Mouse (Mus musculus) gastrocnemius, adult 2 months (tissue): ENCODE measurements around the gene H2-K1. TPM values are rescaled to one million over a fixed set of nuclear protein-coding genes. Genes with fewer than 3 reads are reported as not detected.
"Not testable (repeated sequence)": the region's sequence is repeated elsewhere in the genome, so short reads cannot be mapped to it uniquely, and the experiment has no call there.

Experiments used
- DNase-seq: peaks from one replicate; pipeline ENCODE4 v3.0.0; 2022
- H3K27ac ChIP-seq: fragments of 200-600 bp; 2 replicates; pipeline ENCODE4 v1.8.1; 2022; ENCODE audit warnings: mild to moderate bottlenecking
- H3K4me3 ChIP-seq: fragments of 200-600 bp; 2 replicates; pipeline ENCODE4 v1.8.1; 2022; ENCODE audit warnings: mild to moderate bottlenecking, moderate library complexity
- CTCF ChIP-seq: fragments of 200-600 bp; IDR thresholded peaks from 2 replicates; pipeline ENCODE4 v1.8.1; 2022; ENCODE audit warnings: antibody characterized with exemption, mild to moderate bottlenecking, moderate library complexity
- intact Hi-C: fragments of 180-260 bp; cut with DNase I; formaldehyde crosslinking; loops from one replicate; pipeline ENCODE4 v1.15.1; 2025
- microRNA-seq: library from miRNA; unstranded; fragments of <30 nt; microRNA quantifications from one replicate; pipeline ENCODE4 v1.2.0, GENCODE M21; 2021
- total RNA-seq, 2 experiments: library from RNA; stranded (reverse); gene quantifications; 2 replicates each; pipeline ENCODE4 v1.2.3; 2021

The H2-K1 gene
- total RNA-seq, 2 experiments from 2014 or later = 28.2 to 41.1 TPM

DNA sequence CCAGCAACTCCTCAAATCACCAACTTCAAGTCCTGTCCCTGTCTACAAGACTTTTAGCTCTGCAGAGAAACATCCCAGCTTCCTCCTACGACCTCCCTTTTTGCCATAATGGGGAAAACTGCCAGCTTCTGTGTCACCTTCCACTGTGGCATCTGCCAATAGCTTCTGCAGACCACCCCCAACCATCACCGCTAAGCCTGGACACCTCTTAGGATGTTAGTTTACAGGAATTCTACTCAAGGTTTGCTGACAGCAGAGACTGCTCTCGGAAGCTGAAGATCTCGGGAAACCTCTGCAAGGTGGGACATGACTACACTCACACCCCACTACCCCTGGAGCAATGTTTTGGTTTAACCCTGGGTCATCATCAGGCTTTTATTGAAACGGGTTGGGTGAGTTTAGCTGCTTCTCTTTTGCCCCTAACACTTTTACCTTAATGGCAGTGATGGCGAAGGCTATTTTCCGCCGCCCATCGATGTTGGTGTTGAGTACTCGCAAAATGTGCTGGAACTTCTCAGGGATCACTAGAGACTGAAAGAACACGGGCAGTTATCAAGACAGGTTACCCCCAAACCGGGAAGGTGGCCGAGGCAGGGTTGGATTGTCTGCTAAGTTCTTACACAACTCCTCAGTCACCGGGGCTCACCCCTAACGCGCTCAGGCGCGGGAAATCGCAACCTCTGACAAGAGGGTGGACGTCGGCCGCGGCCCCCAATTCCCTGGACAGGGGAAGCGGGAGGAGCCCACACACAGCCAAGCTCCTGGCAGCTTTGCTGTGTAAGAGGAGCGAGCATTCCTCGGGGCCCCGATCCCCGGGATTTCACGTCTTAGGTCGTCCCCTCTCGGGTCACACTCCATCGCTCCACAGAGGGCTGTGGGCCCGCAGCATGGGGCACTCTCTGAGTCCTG, 45.2 kb downstream of the H2-K1 start:
- peak; percentile 66 for DNase-seq
- TF ChIP-seq CTCF = no peak
- intact Hi-C loops = loop anchor here (2.0 to 5.0 kb wide), 2 partner anchors 14 to 67 kb away; partner anchors contain the start of genes Pfdn6, Ring1 and Wdr46

DNA sequence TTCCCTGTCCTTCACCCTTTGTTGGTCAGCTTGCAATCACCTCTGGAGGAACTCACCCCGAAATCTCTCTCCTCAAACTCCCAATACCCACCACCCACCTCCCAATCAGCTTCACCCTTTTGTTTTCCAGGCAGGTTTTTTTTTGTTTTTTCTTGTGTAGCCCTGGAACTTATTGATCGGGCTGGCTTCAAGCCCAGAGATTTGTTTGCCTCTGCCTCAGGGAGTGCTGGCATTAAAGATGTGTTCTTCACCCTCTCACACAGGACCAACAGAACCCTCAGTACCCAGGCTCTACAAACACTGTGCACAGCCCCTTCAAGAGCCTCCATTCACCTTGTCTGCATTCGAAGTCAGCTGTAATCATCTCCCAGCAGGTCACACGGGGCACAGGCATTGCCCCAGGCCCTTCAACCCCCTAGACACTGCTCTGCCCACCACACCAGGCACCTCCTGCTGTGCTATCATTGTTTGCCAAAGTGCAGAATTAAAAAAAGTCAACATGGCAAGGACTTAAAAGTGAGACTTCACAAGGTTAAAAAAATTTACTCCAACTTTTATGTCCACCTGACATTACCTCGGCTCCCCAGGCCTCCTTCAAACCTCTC, 46.1 kb downstream of the H2-K1 start:
- intact Hi-C loops = loop anchor here (2.0 kb wide), 1 partner anchor 13 kb away; the partner anchor contains the start of genes Pfdn6 and Wdr46
- no peak for DNase-seq
- Histone ChIP-seq H3K4me3 (peak overlapping the region; percentile 92), H3K27ac (peak overlapping the region; percentile 98)
- TF ChIP-seq CTCF = no peak

More for the DNA sequence above, 45.2 kb downstream of the H2-K1 start:
- peak overlapping the region; percentile 98 for H3K27ac ChIP-seq
- H3K4me3 ChIP-seq = peak overlapping the region; percentile 92

DNA sequence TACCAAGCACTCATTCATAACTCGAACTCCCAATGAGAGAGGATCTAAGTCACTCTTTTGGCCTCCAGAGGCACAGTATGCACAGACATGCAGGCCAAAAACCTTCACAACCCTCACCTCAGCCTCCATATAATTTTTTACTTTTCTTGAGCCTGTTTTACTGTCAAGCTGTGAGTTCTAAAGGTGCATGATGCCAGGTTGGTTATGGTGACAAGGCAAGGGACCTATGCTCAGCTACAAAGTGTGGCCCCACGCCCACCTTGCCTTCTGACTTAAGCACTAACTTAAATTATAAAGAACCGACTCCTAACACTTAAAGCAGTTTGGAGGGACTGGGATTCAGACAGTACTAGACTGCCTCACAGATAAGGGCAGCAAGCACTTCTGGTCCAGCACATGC, 46.8 kb downstream of the H2-K1 start:
- intact Hi-C loops = no loop called here
- H3K4me3 ChIP-seq = no peak overlapping the region
- DNase-seq = no peak
- no peak for TF ChIP-seq CTCF
- H3K27ac ChIP-seq = no peak overlapping the region

DNA sequence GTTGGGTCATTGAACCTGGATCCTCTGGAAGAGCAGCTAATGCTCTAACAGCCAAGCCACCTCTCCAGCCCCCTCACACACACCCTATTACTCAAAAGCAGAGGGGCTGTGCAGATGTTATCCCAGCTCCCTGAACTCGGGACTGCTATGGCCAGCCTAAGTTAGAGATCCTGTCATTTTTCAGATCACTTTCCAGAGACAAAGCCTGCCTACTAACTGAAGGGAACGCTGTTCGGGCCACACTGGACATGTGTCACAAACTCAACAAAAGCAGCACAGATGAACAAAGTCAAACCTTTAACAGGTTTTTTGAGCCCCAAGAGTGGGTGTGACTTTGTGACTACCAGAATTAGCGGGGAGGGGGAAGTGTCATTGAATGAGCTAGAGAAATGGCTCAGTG, 47.3 kb downstream of the H2-K1 start:
- TF ChIP-seq CTCF = no peak
- Histone ChIP-seq H3K4me3 (no peak overlapping the region), H3K27ac (no peak overlapping the region)
- no peak for DNase-seq
- intact Hi-C loops = no loop called here

DNA sequence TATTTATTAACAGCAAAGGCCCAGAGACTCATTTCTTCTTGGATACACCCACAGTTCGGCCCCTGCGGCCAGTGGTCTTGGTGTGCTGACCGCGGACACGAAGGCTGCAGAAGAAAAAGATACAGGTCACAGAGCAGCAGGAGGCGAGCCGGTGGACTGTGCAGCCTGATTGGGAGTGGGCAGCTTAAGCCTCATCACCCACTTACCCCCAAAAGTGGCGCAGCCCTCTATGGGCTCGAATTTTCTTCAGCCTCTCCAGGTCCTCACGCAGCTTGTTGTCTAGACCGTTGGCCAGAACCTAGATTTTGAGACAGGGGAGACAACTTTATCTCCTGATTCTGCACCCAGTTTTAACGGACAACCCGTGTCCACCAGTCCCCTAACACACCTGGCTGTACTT, 48.1 kb downstream of the H2-K1 start:
- intact Hi-C loops, DNase-seq, H3K27ac ChIP-seq: not testable (repeated sequence)
- peak overlapping the region; percentile 73 for H3K4me3 ChIP-seq

DNA sequence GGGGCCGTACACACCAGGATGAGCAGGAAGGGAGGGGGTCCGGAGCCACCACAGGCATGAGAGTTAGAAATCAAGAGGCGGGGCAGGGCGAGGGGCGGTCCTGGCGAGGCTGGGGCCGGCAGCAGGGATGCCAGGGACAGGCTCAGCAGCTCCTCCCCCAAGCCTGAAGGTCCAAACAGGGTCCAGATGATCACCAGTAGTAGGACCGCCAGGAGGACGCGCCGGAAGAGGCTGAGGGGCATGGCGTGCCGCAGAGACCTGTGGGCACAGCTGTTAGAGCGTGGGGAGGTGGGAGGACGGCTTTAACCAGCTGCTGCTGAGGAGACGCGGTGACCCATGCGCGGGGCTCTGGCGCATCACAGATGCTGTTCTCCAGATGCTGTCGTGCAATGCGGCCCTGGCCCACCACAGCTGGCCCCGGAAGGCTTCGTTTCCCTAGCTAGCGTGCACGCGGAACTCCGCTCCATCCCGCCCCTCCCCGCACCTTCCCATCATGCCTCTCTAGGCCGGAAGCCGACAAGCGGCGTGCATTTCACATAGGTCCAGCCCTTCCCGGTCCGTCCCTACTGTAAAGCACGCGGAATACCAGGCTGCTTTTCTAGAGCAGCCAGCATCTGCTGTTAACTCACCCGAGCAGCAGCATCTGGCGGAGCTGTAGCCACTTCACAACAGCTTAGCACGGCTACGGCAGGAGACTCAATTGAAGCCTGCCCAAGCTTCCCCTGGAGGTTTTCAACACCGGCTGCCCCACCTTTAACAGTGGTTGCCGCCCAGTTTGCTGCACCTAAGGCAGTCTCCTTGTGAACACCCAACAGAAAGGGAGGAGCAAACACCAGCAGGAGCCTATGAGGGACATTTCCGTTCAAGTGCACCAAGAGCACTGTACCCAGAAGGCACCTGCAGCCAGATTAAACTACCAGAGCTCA, 48.9 kb downstream of the H2-K1 start, which contains the start of gene B3galt4:
Gene B3galt4, minus strand, starts transcription at position 468 of the 926 bp plus-strand sequence.
- TF ChIP-seq CTCF = no peak
- peak within 1 kb of the TSS; percentile 85 for H3K27ac ChIP-seq
- H3K4me3 ChIP-seq = peak within 1 kb of the TSS; percentile 73
- intact Hi-C loops = no loop called here
- peak; percentile 83 for DNase-seq

DNA sequence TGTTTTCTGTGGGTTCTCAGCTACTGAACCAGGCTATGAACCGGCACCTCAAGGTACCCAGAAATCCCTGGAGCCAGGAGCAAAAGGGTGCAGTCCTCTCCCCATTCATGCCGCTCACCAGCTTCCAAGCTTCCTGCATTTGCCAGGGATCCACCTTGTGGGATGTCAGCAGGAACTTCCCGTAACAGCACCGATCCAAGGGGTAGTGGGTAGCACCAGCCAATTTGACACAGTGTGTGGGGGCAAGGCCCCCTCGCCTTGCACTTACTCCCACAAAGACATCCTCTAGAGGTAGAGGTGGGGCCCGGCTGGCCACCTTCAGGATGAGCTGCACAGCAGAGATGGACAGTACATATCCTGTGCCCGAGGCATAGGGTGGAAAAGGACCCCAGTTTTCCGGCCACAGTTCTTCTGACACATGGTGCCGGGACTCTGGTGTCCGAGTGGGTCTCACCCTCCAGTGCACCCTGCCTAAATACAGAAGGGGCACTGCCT, 50.0 kb downstream of the H2-K1 start:
- H3K4me3 ChIP-seq = peak overlapping the region; percentile 73

DNA sequence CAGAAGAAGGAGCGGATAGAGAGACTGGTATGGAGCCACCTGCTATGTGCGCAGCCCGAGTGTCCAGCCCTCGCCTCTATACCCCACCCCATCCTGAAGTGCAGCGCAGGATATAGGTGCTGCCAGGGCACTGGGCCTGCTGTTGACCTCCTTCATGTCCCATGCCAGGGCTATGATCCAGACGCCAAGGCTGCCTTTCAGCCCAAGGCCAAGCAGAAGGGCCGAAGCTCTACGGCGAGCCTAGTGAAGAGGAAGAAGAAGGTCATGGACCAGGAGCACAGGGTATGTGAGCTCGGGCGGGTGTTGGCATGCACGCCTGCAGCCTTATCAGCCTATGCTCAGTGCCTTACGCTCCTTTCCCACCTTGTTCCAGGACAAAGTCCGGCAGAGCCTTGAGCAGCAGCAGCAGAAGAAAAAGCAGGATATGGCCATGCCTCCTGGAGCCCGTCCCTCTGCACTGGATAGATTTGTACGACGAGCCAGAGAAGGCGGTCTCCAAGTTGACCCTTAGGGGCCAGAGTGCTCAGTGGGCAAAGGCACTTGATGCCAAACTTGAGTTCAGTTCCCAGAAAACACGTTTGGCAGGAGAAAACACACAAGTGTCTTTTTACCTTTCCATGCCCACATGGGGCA, 51.1 kb downstream of the H2-K1 start:
- Histone ChIP-seq H3K4me3 (no peak overlapping the region), H3K27ac (no peak overlapping the region)
- TF ChIP-seq CTCF = no peak
- no peak for DNase-seq
- intact Hi-C loops = no loop called here

More for the DNA sequence above, 50.0 kb downstream of the H2-K1 start:
- TF ChIP-seq CTCF = no peak
- intact Hi-C loops = no loop called here
- peak; percentile 21 for DNase-seq
- H3K27ac ChIP-seq = peak overlapping the region; percentile 85

DNA sequence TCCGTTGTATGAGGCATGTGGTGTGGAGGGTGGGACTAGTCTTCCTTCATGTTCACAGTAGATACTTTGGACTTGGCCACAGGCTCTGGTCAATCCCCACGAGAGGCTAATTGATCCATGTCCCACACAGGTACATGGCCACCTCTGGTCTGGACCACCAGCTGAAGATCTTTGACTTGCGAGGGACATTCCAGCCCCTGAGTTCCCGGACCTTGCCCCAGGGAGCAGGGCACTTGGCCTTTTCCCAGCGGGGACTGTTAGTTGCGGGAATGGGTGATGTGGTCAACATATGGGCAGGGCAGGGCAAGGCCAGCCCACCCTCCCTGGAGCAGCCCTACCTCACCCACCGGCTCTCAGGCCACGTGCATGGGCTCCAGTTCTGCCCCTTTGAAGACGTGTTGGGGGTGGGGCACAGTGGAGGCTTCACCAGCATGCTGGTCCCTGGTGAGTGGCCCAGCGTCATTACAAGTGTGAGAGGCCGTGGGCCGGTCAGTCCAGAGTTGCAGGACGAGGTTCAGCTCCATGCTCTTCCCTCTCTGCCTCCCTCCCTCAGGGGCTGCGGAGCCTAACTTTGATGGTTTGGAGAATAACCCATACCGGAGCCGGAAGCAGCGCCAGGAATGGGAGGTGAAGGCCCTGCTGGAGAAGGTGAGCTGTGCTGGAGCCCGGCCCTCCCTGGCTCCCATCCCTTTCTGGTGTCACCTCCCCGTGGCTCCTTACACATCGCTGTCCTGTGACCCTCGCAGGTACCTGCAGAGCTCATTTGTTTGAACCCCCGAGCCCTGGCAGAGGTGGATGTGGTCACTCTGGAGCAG, 51.9 kb downstream of the H2-K1 start:
- intact Hi-C loops = no loop called here
- Histone ChIP-seq H3K4me3 (no peak overlapping the region), H3K27ac (no peak overlapping the region)
- DNase-seq = peak; percentile 21
- no peak for TF ChIP-seq CTCF

DNA sequence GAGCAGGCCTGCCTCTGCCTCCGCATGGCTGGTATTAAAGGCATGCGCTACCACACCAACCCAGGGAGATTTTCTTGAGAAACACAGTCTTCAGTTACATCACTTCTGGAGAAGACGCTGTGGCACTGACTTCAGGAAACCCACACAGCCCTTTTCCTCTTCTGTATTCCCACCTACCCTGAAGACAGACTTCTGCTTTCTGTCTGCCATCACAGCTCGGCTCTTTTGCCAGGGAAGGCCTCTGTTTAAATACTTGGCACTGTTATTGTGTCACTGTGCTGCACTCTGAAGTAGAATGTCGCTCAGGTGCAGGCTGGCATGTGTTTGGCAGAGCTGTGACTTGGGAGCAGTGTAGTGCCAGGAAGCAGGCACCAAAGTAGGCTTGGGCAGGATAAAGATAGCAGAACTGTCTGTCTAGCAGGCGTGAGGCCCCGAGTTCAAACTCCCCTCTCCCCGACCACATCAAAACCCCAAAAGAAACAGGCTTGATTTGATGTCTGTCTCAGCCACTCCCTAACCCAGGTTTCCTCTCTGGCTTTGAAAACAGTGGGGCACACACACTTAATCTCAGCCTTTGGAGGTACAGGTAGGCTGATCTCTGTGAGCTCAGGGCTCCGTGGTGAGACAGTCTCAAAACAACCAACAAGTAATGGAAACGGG, 52.6 kb downstream of the H2-K1 start:
- no peak for DNase-seq
- Histone ChIP-seq H3K4me3 (no peak overlapping the region), H3K27ac (no peak overlapping the region)
- intact Hi-C loops = no loop called here
- TF ChIP-seq CTCF = no peak

Small RNA genes lying within 50 kb of the gene (microRNA-seq; reads per million reads assigned to microRNA genes)
- not detected for gene Mir219a-1
- not detected for gene Mir219c

Other genes starting within 250 kb of the H2-K1 start
- gene Rab11b, start 239.8 kb downstream of the H2-K1 start, total RNA-seq = 100 to 1,000 TPM; 134 to 150 TPM
- gene Angptl4, start 218.5 kb downstream of the H2-K1 start, total RNA-seq = 1 to 10 TPM; 1.4 to 5.9 TPM
- gene Kank3, start 189.8 kb downstream of the H2-K1 start, total RNA-seq = 10 to 100 TPM; 15.7 to 24.5 TPM
- gene Rps28, start 175.8 kb downstream of the H2-K1 start, total RNA-seq = 100 to 1,000 TPM; 541 to 640 TPM
- 100 to 1,000 TPM; 351 to 407 TPM for gene Ndufa7, start 175.8 kb downstream of the H2-K1 start, total RNA-seq
- 10 to 100 TPM; 13.8 to 16.1 TPM for gene Cd320, start 157.3 kb downstream of the H2-K1 start, total RNA-seq
- not detected for gene Gm7029, start 126.5 kb downstream of the H2-K1 start, total RNA-seq
- gene Kifc1, start 109.7 kb downstream of the H2-K1 start, total RNA-seq = under 1 TPM; 0.23 to 0.33 TPM
- not detected for gene Platr17, start 95.2 kb downstream of the H2-K1 start, total RNA-seq
- gene Daxx, start 90.9 kb downstream of the H2-K1 start, total RNA-seq = 10 to 100 TPM; 13.3 to 13.9 TPM
- 10 to 100 TPM; 34.0 to 44.4 TPM for gene Tapbp, start 84.4 kb downstream of the H2-K1 start, total RNA-seq
- gene Zbtb22, start 84.4 kb downstream of the H2-K1 start, total RNA-seq = 10 to 100 TPM; 14.5 to 14.8 TPM
- gene Rgl2, start 70.8 kb downstream of the H2-K1 start, total RNA-seq = 10 to 100 TPM; 31.4 to 34.0 TPM
- gene Pfdn6, start 60.0 kb downstream of the H2-K1 start, total RNA-seq = 10 to 100 TPM; 51.2 to 67.6 TPM
- gene Wdr46, start 59.7 kb downstream of the H2-K1 start, total RNA-seq = 1 to 10 TPM; 8.6 to 8.8 TPM
- gene B3galt4, start 48.9 kb downstream of the H2-K1 start, total RNA-seq = 1 to 10 TPM; 1.3 to 1.4 TPM
- 10 to 100 TPM; 31.7 to 33.4 TPM for gene Vps52, start 44.5 kb downstream of the H2-K1 start, total RNA-seq
- 100 to 1,000 TPM; 364 to 443 TPM for gene Rps18, start 44.3 kb downstream of the H2-K1 start, total RNA-seq
- 10 to 100 TPM; 11.6 to 12.8 TPM for gene Ring1, start 24.3 kb upstream of the H2-K1 start, total RNA-seq
- gene H2-Ke6, start 27.7 kb upstream of the H2-K1 start, total RNA-seq = 10 to 100 TPM; 69.9 to 82.3 TPM
- 10 to 100 TPM; 44.6 to 49.5 TPM for gene Slc39a7, start 31.3 kb upstream of the H2-K1 start, total RNA-seq
- 10 to 100 TPM; 40.5 to 41.7 TPM for gene Rxrb, start 31.5 kb upstream of the H2-K1 start, total RNA-seq
- 1 to 10 TPM; 3.0 to 9.6 TPM for gene Col11a2, start 39.1 kb upstream of the H2-K1 start, total RNA-seq
- not detected for gene H2-Oa, start 92.0 kb upstream of the H2-K1 start, total RNA-seq
- 1 to 10 TPM; 3.0 to 3.1 TPM for gene H2-DMa, start 119.2 kb upstream of the H2-K1 start, total RNA-seq
- 10 to 100 TPM; 70.3 to 88.9 TPM for gene Brd2, start 122.3 kb upstream of the H2-K1 start, total RNA-seq
- gene H2-DMb2, start 143.0 kb upstream of the H2-K1 start, total RNA-seq = under 1 TPM; 0.46 to 0.47 TPM
- gene H2-DMb1, start 152.7 kb upstream of the H2-K1 start, total RNA-seq = under 1 TPM; 0.38 to 0.61 TPM
- 1 to 10 TPM in 1 of 2 experiments, under 1 TPM in 1; 0.74 to 1.5 TPM for gene Tap1, start 187.2 kb upstream of the H2-K1 start, total RNA-seq
- 1 to 10 TPM; 1.4 to 1.7 TPM for gene Psmb9, start 187.4 kb upstream of the H2-K1 start, total RNA-seq
- 1 to 10 TPM; 2.2 to 3.4 TPM for gene Psmb8, start 197.4 kb upstream of the H2-K1 start, total RNA-seq
- gene Tap2, start 203.2 kb upstream of the H2-K1 start, total RNA-seq = 1 to 10 TPM; 4.9 to 7.5 TPM
- gene H2-Ob, start 238.6 kb upstream of the H2-K1 start, total RNA-seq = under 1 TPM in 1 of 2 experiments, not detected in 1; 0.11 TPM